8 mouse cellular contexts compared by ENCODE assay signal in the genomic region with DNA sequence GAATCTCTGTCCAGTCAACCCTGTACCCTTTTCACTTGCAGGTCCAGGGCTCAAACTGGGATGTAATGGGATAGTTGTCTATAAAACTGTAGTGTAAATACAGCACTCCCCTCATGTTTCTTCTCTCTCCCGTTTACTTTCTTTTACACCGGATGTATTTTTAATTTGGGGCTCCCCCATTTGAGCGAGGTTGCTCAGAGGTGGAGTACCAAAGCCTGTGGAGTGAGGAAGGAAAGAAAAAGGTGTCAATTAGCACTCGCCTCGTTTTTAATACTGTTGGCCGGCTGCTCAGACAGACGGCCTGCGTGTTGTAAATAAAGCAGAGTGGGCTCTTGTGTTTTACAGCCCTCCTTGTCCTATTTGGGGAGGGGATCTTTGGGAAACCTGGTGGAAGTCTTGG. TPM values are rescaled to one million over a fixed set of nuclear protein-coding genes. Genes with fewer than 3 reads are reported as not detected.
DNase-seq lines count a peak whose midpoint lies in the region; ATAC-seq and TF ChIP-seq lines count a peak whose summit lies in the region.

No protein-coding gene starts in this region.

- H3K9ac ChIP-seq in forebrain, embryonic 13.5 days, result no peak overlapping the region
- no peak overlapping the region for H3K9ac ChIP-seq in liver, embryonic 14.5 days (replicated peaks)

- peaks cover 40% of the 10 kb centered on the region for H3K36me3 ChIP-seq in heart, embryonic 10.5 days
- H3K36me3 ChIP-seq in forebrain, embryonic 13.5 days (ENCODE audit: poor library complexity, severe bottlenecking), result peaks cover 30% of the 10 kb centered on the region
- H3K36me3 ChIP-seq in liver, embryonic 14.5 days (replicated peaks; ENCODE audit: control insufficient read depth, insufficient read depth, low read depth), result peaks cover 25% of the 10 kb centered on the region

- peak overlapping the region; percentile 88; the same call in 1 of the 2 replicates for H3K4me2 ChIP-seq in forebrain, embryonic 13.5 days
- peak overlapping the region; percentile 91; the same call in 1 of the 2 replicates for H3K4me2 ChIP-seq in liver, embryonic 14.5 days (ENCODE audit: low read depth)

- H3K4me1 ChIP-seq in heart, embryonic 10.5 days, result peaks cover 52% of the 10 kb centered on the region
- H3K4me1 ChIP-seq in forebrain, embryonic 13.5 days, result peaks cover 58% of the 10 kb centered on the region
- H3K4me1 ChIP-seq in liver, embryonic 14.5 days (replicated peaks; ENCODE audit: control insufficient read depth in 2 of 2, insufficient read depth in 2 of 2, low read length in 1 of 2), result peaks cover 12 to 25% of the 10 kb centered on the region in 2 experiments

- 0 out of 2 replicates have a peak overlapping the region, but pooled peaks have one; percentile 96 for H3K27ac ChIP-seq in heart, embryonic 10.5 days
- H3K27ac ChIP-seq in forebrain, embryonic 13.5 days, result 0 out of 2 replicates have a peak overlapping the region, but pooled peaks have one; percentile 62
- H3K27ac ChIP-seq in liver, embryonic 14.5 days, result peak overlapping the region; percentile 5; the same call in 1 of the 2 replicates

- no peaks in the 10 kb centered on the region for H3K27me3 ChIP-seq in heart, embryonic 10.5 days (ENCODE audit: insufficient read depth, poor library complexity, severe bottlenecking)
- no peaks in the 10 kb centered on the region for H3K27me3 ChIP-seq in forebrain, embryonic 13.5 days
- H3K27me3 ChIP-seq in liver, embryonic 14.5 days (ENCODE audit: control insufficient read depth, insufficient read depth, low read length), result no peaks in the 10 kb centered on the region

- H3K4me3 ChIP-seq in heart, embryonic 10.5 days, result peak overlapping the region; percentile 80
- peak overlapping the region; percentile 69 for H3K4me3 ChIP-seq in forebrain, embryonic 13.5 days
- no peak overlapping the region for H3K4me3 ChIP-seq in liver, embryonic 14.5 days (ENCODE audit: insufficient read depth in 1 of 2, low read depth in 2 of 2, low read length in 2 of 2)

- intact Hi-C loops in heart, postnatal 14 days (cut with DNase I), result loop anchor here (10.0 kb wide), 1 partner anchor 655 kb away; the partner anchor contains the start of genes Eno3 and Pfn1

- TF ChIP-seq EP300 in liver, embryonic 14.5 days (IDR thresholded peaks at IDR 0.05; ENCODE audit: low read depth), result no peak

- no peak for ATAC-seq in forebrain, embryonic 13.5 days
- ATAC-seq in liver, embryonic 14.5 days (ENCODE audit: insufficient read depth), result no peak

- H3K9me3 ChIP-seq in heart, embryonic 10.5 days, result no peaks in the 10 kb centered on the region
- no peaks in the 10 kb centered on the region for H3K9me3 ChIP-seq in forebrain, embryonic 13.5 days (replicated peaks)
- no peaks in the 10 kb centered on the region for H3K9me3 ChIP-seq in liver, embryonic 14.5 days (ENCODE audit: control insufficient read depth, low read length)

- TF ChIP-seq CTCF in liver, embryonic 14.5 days (IDR thresholded peaks at IDR 0.05; ENCODE audit: low read depth), result no peak

- WGBS in heart, embryonic 10.5 days, result 82% methylated on average over 8 of the region's 8 CpGs
- WGBS in forebrain, embryonic 13.5 days, result 83% methylated on average over 8 of the region's 8 CpGs
- 80% methylated on average over 8 of the region's 8 CpGs for WGBS in liver, embryonic 14.5 days (ENCODE audit: insufficient replicate concordance)

- no peak for DNase-seq in heart, embryonic 10.5 days (ENCODE audit: low spot score)
- DNase-seq in heart, postnatal 14 days, result no peak
- DNase-seq in A20 (ENCODE audit: low read depth, low spot score) (peak; percentile 43), MN1 (ENCODE audit: low spot score) (no peak)
- DNase-seq in liver, embryonic 14.5 days (ENCODE audit: low read depth in 3 of 3, low spot score in 3 of 3), result no peak
- DNase-seq in B cell, adult 2 months, result no peak
- no peak for DNase-seq in thymus, postnatal 25 days

RNA-seq across cellular contexts. Expression of gene Dvl2, which starts 0.7 kb away (rescaled TPM):
- polyA plus RNA-seq in heart, embryonic 10.5 days (2016; fragmentation: Nextera tagmentation; extraction: Ambion mirVana), result 29.5 and 40.3 TPM in 2 replicates
- 1 to 10 TPM; 7.2 to 9.2 TPM for total RNA-seq in heart, postnatal 14 days (2021)
- 31.8 and 35.4 TPM in 2 replicates for polyA plus RNA-seq in forebrain, embryonic 13.5 days (2015; fragmentation: Nextera tagmentation; extraction: Ambion mirVana)
- 4.2 and 4.6 TPM in 2 replicates for polyA plus RNA-seq in liver, embryonic 14.5 days (2012; rRNA removed)
- 3.4 and 4.2 TPM in 2 replicates for polyA plus RNA-seq in liver, embryonic 14.5 days (2014; fragmentation: Nextera tagmentation; extraction: Ambion mirVana)

RNA-seq across cellular contexts. Expression of gene Phf23, which starts 4.1 kb away (rescaled TPM):
- 51.8 and 73.3 TPM in 2 replicates for polyA plus RNA-seq in heart, embryonic 10.5 days (2016; fragmentation: Nextera tagmentation; extraction: Ambion mirVana)
- 10 to 100 TPM; 27.4 to 31.5 TPM for total RNA-seq in heart, postnatal 14 days (2021)
- polyA plus RNA-seq in forebrain, embryonic 13.5 days (2015; fragmentation: Nextera tagmentation; extraction: Ambion mirVana), result 78.5 and 79.9 TPM in 2 replicates
- 10.8 and 14.8 TPM in 2 replicates for polyA plus RNA-seq in liver, embryonic 14.5 days (2012; rRNA removed)
- 11.9 and 12.1 TPM in 2 replicates for polyA plus RNA-seq in liver, embryonic 14.5 days (2014; fragmentation: Nextera tagmentation; extraction: Ambion mirVana)

RNA-seq across cellular contexts. Expression of gene Gabarap, which starts 8.7 kb away (rescaled TPM):
- polyA plus RNA-seq in heart, embryonic 10.5 days (2016; fragmentation: Nextera tagmentation; extraction: Ambion mirVana), result 365 and 379 TPM in 2 replicates
- 100 to 1,000 TPM; 249 to 257 TPM for total RNA-seq in heart, postnatal 14 days (2021)
- polyA plus RNA-seq in forebrain, embryonic 13.5 days (2015; fragmentation: Nextera tagmentation; extraction: Ambion mirVana), result 598 and 670 TPM in 2 replicates
- 134 and 140 TPM in 2 replicates for polyA plus RNA-seq in liver, embryonic 14.5 days (2012; rRNA removed)
- 296 and 300 TPM in 2 replicates for polyA plus RNA-seq in liver, embryonic 14.5 days (2014; fragmentation: Nextera tagmentation; extraction: Ambion mirVana)

RNA-seq across cellular contexts. Expression of gene Acadvl, which starts 15.5 kb away (rescaled TPM):
- polyA plus RNA-seq in heart, embryonic 10.5 days (2016; fragmentation: Nextera tagmentation; extraction: Ambion mirVana), result 79.1 and 102 TPM in 2 replicates
- total RNA-seq in heart, postnatal 14 days (2021), result 1,000 to 10,000 TPM; 1,350 to 1,353 TPM
- 48.7 and 51.3 TPM in 2 replicates for polyA plus RNA-seq in forebrain, embryonic 13.5 days (2015; fragmentation: Nextera tagmentation; extraction: Ambion mirVana)
- 27.8 and 40.6 TPM in 2 replicates for polyA plus RNA-seq in liver, embryonic 14.5 days (2012; rRNA removed)
- polyA plus RNA-seq in liver, embryonic 14.5 days (2014; fragmentation: Nextera tagmentation; extraction: Ambion mirVana), result 84.1 and 98.1 TPM in 2 replicates

RNA-seq across cellular contexts. Expression of gene Dlg4, which starts 17.1 kb away (rescaled TPM):
- polyA plus RNA-seq in heart, embryonic 10.5 days (2016; fragmentation: Nextera tagmentation; extraction: Ambion mirVana), result 5.7 and 9.3 TPM in 2 replicates
- total RNA-seq in heart, postnatal 14 days (2021), result 10 to 100 TPM; 10.4 to 11.2 TPM
- polyA plus RNA-seq in forebrain, embryonic 13.5 days (2015; fragmentation: Nextera tagmentation; extraction: Ambion mirVana), result 26.2 and 31.1 TPM in 2 replicates
- 1.5 and 1.9 TPM in 2 replicates for polyA plus RNA-seq in liver, embryonic 14.5 days (2012; rRNA removed)
- 0.33 and 0.54 TPM in 2 replicates for polyA plus RNA-seq in liver, embryonic 14.5 days (2014; fragmentation: Nextera tagmentation; extraction: Ambion mirVana)

Comparison
In these comparisons a context has a peak if more than half of its experiments do, and no peak if none do; other contexts are left out.
1. H3K27ac ChIP-seq: peak in every context shown above with its lines; median percentile 96 in heart, embryonic 10.5 days; 62 in forebrain, embryonic 13.5 days; 5 in liver, embryonic 14.5 days.
2. H3K4me3 ChIP-seq: peak in heart, embryonic 10.5 days (single experiment) and forebrain, embryonic 13.5 days (single experiment); none in liver, embryonic 14.5 days (0 of 2).